Mouse (Mus musculus) left cerebral cortex, adult 11 months (tissue): ENCODE measurements at regions not wholly inside any gene's neighbourhood (a gene's known extent, or its start where the extent isn't known, plus 50 kb on each side); places are given as distances from the start of the nearest gene placed in this dataset.

ENCODE experiments used
- DNase-seq: peaks from one replicate; pipeline ENCODE4 v3.0.0; 2022; ENCODE audit warnings: low spot score

GRCm38 (mm10) chr5:71381407-71381806 lies 166.6 kb downstream of the Cox7b2 start:
- peak; percentile 3 for DNase-seq

GRCm38 (mm10) chr5:71366196-71366858 lies 181.7 kb downstream of the Cox7b2 start:
- no peak for DNase-seq

- DNase-seq: peak; percentile 2
Measured at GRCm38 (mm10) chr5:71341512-71341911, 206.5 kb downstream of the Cox7b2 start.

GRCm38 (mm10) chr5:71309414-71309813 lies 213.8 kb upstream of the Gabra2 start:
- DNase-seq: no peak

- no peak for DNase-seq
Measured at GRCm38 (mm10) chr5:71262202-71262883, 166.7 kb upstream of the Gabra2 start.

DNA sequence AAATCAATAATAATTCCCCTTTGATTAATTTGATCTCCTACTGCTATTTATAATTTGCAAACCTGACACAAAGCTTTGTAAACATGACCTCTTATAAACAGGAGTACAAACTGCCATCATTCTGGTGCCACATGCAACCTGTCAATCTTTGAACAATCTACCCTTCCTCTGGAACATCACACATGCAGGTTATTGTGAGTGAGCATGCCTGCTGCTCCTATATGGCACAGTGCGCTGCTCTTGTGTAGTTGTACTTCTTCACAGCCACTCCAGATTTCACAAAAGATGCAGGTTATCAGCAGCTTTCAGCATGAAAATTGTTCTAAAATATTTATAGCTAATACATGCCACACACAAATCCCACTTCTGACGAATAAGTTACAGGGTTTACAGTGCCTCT lies 153.6 kb upstream of the Gabra2 start:
- DNase-seq: no peak

DNA sequence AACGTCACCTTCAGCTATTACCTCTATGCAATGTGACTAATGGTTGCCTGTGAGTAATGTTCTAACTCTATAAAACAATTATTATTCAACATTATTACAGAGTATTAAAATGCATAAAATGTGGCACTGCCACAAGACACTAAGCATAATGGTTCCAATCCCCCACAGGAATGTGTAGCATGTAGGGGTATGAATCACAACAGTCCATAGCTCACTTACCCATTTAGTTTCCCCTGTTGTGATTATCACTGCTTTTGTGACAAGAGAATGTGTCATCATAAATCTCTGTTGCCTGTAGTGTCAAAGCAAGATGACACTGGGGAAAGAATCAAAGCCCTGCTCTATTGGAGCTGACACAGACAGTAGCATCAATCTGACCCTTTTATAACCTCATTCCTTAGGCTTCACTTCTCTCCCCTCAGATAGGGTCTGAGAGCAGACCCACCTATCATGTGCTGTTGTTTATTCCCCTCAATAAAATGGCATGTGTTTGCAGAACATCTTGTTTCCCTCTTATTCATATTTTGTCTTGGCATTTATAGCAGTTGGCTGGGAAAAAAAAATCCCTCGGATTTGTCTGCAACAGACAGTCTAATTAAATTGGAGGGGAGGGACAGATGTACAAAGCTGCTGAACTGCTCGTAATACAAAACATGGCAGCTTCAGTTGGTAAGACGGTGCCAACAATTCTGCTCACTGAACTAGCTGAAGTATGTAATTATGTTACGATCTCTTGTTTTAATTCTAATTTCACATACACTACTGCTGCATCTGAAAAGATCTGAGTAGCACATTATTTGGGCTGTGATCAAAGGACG lies 152.9 kb upstream of the Gabra2 start:
- DNase-seq: no peak

DNA sequence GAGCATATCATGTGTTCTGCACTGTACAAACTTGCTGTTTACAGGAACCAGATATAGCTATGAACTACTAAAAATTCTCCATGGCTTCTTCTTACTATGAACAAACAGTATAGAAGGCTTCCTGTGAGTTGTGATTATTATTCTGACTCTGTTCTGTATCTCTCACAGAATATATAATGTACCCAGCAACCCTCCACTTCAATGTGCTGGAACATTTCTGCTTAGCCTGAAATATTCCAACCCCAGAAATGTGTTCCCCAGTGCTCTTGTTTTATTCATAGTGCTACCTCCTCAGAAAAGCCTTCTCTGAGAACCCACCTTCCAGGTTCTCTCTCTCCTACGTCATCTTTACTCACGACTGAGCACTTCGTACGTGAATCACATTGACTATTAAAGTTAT lies 132.0 kb upstream of the Gabra2 start:
- DNase-seq: no peak

DNA sequence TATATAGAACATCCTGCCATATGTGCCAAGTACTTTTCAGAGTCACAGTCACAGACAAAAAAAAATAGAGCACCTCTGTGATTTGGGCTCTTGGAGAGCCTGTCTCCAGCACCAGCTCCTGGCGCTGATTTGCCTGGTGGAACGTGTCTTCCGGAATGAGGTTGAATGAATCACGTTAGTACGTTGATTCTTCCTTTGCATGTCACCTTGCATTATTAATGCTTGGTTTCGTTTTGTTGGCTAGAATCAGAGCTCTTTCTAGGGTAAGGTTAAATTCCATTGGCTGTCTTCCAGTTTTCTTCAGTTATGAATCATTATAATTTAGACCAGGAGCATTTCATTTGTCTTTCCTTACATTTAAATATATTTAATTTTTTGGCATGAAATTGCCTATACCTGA lies 105.2 kb upstream of the Gabra2 start:
- no peak for DNase-seq

- DNase-seq: no peak
Measured at GRCm38 (mm10) chr5:71177316-71177715, 81.7 kb upstream of the Gabra2 start.

- DNase-seq: peak; percentile 10
Measured at GRCm38 (mm10) chr5:71170378-71170777, 74.7 kb upstream of the Gabra2 start.
